Mouse (Mus musculus) neutrophil, adult 5-6 weeks (primary cell): ENCODE data around the gene Ntm. TPM values are rescaled to one million over a fixed set of nuclear protein-coding genes. Genes with fewer than 3 reads are reported as not detected.

ENCODE experiments used
- ATAC-seq: fragments of 151-379, 151-347 bp; 2 replicates; pipeline ENCODE4 v1.8.0; 2017; ENCODE audit warnings: mild to moderate bottlenecking, moderate TSS enrichment; ENCODE audit not compliant: insufficient number of reproducible peaks, poor library complexity, low FRiP score, severe bottlenecking; ENCODE audit errors: extremely low read depth
- total RNA-seq: library from RNA; stranded (forward); fragments of 200-1000 nt; gene quantifications from 2 replicates; pipeline ENCODE4 v1.2.3, GENCODE M21; 2017

The Ntm gene
- total RNA-seq, 1 experiment from 2014 or later = not detected

- no peak for ATAC-seq
These were observed 720.2 kb downstream of the Ntm start for GRCm38 (mm10) chr9:29242497-29243422.

- ATAC-seq = no peak
These were observed 722.1 kb downstream of the Ntm start for GRCm38 (mm10) chr9:29240797-29241196.

- no peak for ATAC-seq
These were observed 724.0 kb downstream of the Ntm start for GRCm38 (mm10) chr9:29238973-29239372.

GRCm38 (mm10) chr9:29236752-29237151 lies 726.2 kb downstream of the Ntm start:
- no peak for ATAC-seq

GRCm38 (mm10) chr9:29227747-29228146 lies 735.2 kb downstream of the Ntm start:
- no peak for ATAC-seq

- no peak for ATAC-seq
These were observed 739.9 kb downstream of the Ntm start for GRCm38 (mm10) chr9:29222915-29223545.

GRCm38 (mm10) chr9:29220941-29221615 lies 741.9 kb downstream of the Ntm start:
- no peak for ATAC-seq

GRCm38 (mm10) chr9:29220493-29220892 lies 742.4 kb downstream of the Ntm start:
- no peak for ATAC-seq

- ATAC-seq = no peak
These were observed 745.0 kb downstream of the Ntm start for GRCm38 (mm10) chr9:29217951-29218350.

- no peak for ATAC-seq
These were observed 746.4 kb downstream of the Ntm start for GRCm38 (mm10) chr9:29216528-29216927.

- ATAC-seq = no peak
These were observed 747.1 kb downstream of the Ntm start for GRCm38 (mm10) chr9:29215796-29216195.

GRCm38 (mm10) chr9:29215241-29215640 lies 747.7 kb downstream of the Ntm start:
- no peak for ATAC-seq

GRCm38 (mm10) chr9:29209243-29209642 lies 753.7 kb downstream of the Ntm start:
- ATAC-seq = no peak

- no peak for ATAC-seq
These were observed 754.8 kb downstream of the Ntm start for GRCm38 (mm10) chr9:29208142-29208541.

GRCm38 (mm10) chr9:29205680-29206079 lies 757.3 kb downstream of the Ntm start:
- ATAC-seq = no peak

GRCm38 (mm10) chr9:29202196-29202595 lies 760.7 kb downstream of the Ntm start:
- ATAC-seq = no peak

GRCm38 (mm10) chr9:29201163-29202053 lies 761.5 kb downstream of the Ntm start:
- ATAC-seq = no peak

- no peak for ATAC-seq
These were observed 765.9 kb downstream of the Ntm start for GRCm38 (mm10) chr9:29197046-29197445.

- ATAC-seq = no peak
These were observed 768.7 kb downstream of the Ntm start for GRCm38 (mm10) chr9:29194265-29194664.
